Mouse (Mus musculus) megakaryocyte, embryonic 14.5 days (primary cell): ENCODE results near the gene Il18.

Experiments used
- FLI1 ChIP-seq: IDR thresholded peaks from 2 replicates; pipeline ENCODE4 v1.6.1; 2012; ENCODE audit warnings: low read length, inconsistent platforms, mixed read lengths
- GATA1 ChIP-seq: IDR thresholded peaks from 3 replicates; pipeline ENCODE4 v1.6.1; 2012; ENCODE audit warnings: mixed read lengths, low read length, inconsistent platforms, borderline replicate concordance

GRCm38 (mm10) chr9:50553547-50553946 lies 1.1 kb upstream of the Il18 start:
- TF ChIP-seq GATA1, result no peak
- TF ChIP-seq FLI1, result no peak
